Mouse (Mus musculus) testis, adult 2 months (tissue): ENCODE data around the gene St6galnac3.

ENCODE experiments used
- CTCF ChIP-seq: fragments of 200-500 bp; IDR thresholded peaks from 2 replicates; pipeline ENCODE4 v1.5.1; 2012; ENCODE audit warnings: low read depth, mild to moderate bottlenecking, inconsistent platforms, low read length, moderate library complexity; ENCODE audit not compliant: control insufficient read depth, insufficient read depth, insufficient replicate concordance
- POLR2A ChIP-seq: fragments of 200-500 bp; IDR thresholded peaks from 2 replicates; pipeline ENCODE4 v1.6.1; 2012; ENCODE audit warnings: low read depth, mild to moderate bottlenecking, inconsistent platforms, low read length, moderate library complexity; ENCODE audit not compliant: control insufficient read depth

- TF ChIP-seq CTCF (no peak), POLR2A (no peak)
Measured at GRCm38 (mm10) chr3:153193025-153193424, 531.9 kb downstream of the St6galnac3 start.
